Mouse (Mus musculus) heart, postnatal 14 days (tissue): ENCODE results near the gene Olfr1341. TPM values are rescaled to one million over a fixed set of nuclear protein-coding genes. Genes with fewer than 3 reads are reported as not detected.

Experiments used
- DNase-seq, 2 experiments: peaks; one replicate each; pipeline ENCODE4 v3.0.0; 2021 to 2022
- intact Hi-C: fragments of 180-260 bp; cut with DNase I; formaldehyde crosslinking; loops from one replicate; pipeline ENCODE4 v1.15.1; 2025
- long read RNA-seq, 2 experiments: library from polyadenylated mRNA; stranded (forward); transcript quantifications; one replicate each; pipeline ENCODE4 v2.0.0; 2021
- total RNA-seq, 2 experiments: library from RNA; stranded (reverse); gene quantifications; 2 replicates each; pipeline ENCODE4 v1.2.3; 2021

Olfr1341 gene
- not detected for total RNA-seq
- long read RNA-seq, experiment 1: 0 reads
- long read RNA-seq, experiment 2: 0 reads

DNA sequence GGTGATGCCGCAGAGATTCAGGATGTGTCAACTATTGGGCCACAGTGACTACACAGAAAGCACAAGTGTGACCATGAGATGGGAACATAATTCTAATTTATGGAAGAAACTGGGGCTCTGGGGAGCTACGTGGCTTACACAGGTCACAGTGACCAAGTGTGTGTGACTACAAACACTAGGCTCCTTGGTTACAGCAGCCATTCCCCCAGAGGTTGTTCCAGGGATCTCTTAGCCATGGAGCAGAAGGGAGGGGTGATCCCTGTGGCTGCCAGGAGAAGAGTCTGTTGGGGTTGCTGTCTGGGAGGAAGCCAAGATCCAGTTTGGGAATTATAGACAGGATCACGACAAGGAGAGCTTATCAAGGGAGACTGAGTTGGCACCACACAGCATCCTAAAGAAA is at the start of gene Olfr1341:
Gene Olfr1341, plus strand, starts transcription at position 301 of the 400 bp plus-strand sequence.
- intact Hi-C loops: no loop called here
- DNase-seq: no peak

- intact Hi-C loops: no loop called here
- DNase-seq: no peak
These were observed 44.7 kb upstream of the Olfr1341 start, which contains the start of gene Olfr62 for GRCm38 (mm10) chr4:118658652-118659051. Olfr62 (plus strand) TSS chr4:118658952.

DNA sequence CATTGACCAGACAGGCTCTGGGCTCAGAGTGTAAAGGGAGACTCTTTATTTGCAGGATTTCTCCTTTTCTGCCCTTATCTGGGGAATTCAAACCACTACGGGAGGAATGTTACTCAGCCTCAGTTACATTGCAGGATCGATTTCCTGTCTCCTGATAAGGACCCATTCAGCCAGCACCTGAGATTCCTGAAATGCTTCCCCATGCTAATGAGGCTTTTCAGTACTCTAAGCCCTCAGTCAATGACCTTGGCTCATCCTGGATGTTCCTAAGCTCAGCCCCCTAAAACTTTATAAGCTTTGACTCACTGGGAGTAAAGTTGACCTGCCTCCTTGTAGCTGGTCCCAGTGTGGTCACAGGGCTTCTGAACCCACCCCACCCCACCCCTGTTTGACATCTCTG is 16.2 kb upstream of the Olfr1341 start:
- DNase-seq: no peak
- intact Hi-C loops: no loop called here

- intact Hi-C loops: no loop called here
These were observed 10.8 kb upstream of the Olfr1341 start, which contains the start of gene Olfr1342 for GRCm38 (mm10) chr4:118692412-118692973. Olfr1342 (minus strand) TSS chr4:118692756.

GRCm38 (mm10) chr4:118693812-118694211 is 9.5 kb upstream of the Olfr1341 start:
- intact Hi-C loops: no loop called here
- DNase-seq: no peak

More at GRCm38 (mm10) chr4:118692412-118692973, 10.8 kb upstream of the Olfr1341 start, which contains the start of gene Olfr1342:
- DNase-seq: no peak

- intact Hi-C loops: no loop called here
- no peak for DNase-seq
These were observed 4.8 kb downstream of the Olfr1341 start for GRCm38 (mm10) chr4:118708086-118708485.

- intact Hi-C loops: no loop called here
- DNase-seq: no peak
These were observed 8.3 kb downstream of the Olfr1341 start for GRCm38 (mm10) chr4:118711656-118712055.

DNA sequence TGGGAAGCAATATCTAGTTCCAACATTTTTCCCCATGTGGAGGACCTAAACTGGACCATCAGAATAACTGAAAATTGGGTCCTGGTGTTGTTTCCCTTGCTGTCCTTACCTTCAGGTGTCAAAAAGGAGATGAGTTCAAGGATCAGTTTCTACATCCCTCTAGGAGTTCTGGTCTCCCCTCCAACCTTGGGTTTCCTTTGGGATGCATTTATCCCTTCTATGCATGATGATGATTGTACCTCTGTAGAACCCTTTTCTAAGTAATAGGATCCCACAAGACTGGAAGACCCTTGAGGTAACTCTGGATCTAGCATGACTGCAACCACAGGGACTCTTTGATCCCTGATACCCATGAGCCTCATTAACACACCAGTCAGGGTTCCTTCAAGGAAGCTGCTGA is 16.5 kb downstream of the Olfr1341 start, which contains the start of gene Olfr1340:
Gene Olfr1340, plus strand, starts transcription at position 301 of the 400 bp plus-strand sequence.
- DNase-seq: no peak
- intact Hi-C loops: no loop called here

- DNase-seq: peak; percentile 11 to 43
These were observed 18.6 kb downstream of the Olfr1341 start for GRCm38 (mm10) chr4:118721742-118722483.

DNA sequence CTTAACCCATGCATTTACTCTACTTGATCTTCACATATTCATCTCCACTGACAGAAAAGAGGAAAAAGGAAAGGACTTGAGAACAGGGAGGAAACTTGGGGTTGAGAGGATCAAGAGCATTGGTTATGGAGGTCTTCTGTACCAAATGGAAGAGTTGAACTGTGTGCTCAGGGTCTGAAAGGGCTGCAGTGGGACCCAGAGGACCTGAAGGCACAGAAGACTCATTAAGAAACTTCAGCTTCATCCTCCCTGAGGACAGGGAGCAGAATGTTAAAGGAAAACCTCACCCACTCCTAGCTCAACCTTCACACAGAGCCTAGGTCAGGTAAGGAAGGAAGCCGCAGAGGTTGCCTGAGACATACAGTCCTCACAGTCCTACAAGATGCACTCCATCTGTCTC is 28.6 kb downstream of the Olfr1341 start, which contains the start of gene Olfr1339:
Gene Olfr1339, plus strand, starts transcription at position 301 of the 400 bp plus-strand sequence.
- no peak for DNase-seq
- intact Hi-C loops: no loop called here

More at GRCm38 (mm10) chr4:118721742-118722483, 18.6 kb downstream of the Olfr1341 start:
- intact Hi-C loops: no loop called here

GRCm38 (mm10) chr4:118739574-118739973 is 36.3 kb downstream of the Olfr1341 start:
- no peak for DNase-seq
- intact Hi-C loops: no loop called here

- no peak for DNase-seq
- intact Hi-C loops: no loop called here
These were observed 37.8 kb downstream of the Olfr1341 start for GRCm38 (mm10) chr4:118740988-118741698.

GRCm38 (mm10) chr4:118741881-118742280 is 38.6 kb downstream of the Olfr1341 start:
- intact Hi-C loops: no loop called here
- DNase-seq: no peak

GRCm38 (mm10) chr4:118758637-118759036 is 55.3 kb downstream of the Olfr1341 start, which contains the start of gene Olfr1338:
Olfr1338 (minus strand) TSS chr4:118758737.
- DNase-seq: no peak
- intact Hi-C loops: no loop called here

Other genes starting within 250 kb of the Olfr1341 start
- gene Mpl, start 246.0 kb upstream of the Olfr1341 start, total RNA-seq: under 1 TPM; 0.10 to 0.17 TPM
- 100 to 1,000 TPM; 101 to 106 TPM for gene Tie1, start 213.5 kb upstream of the Olfr1341 start, total RNA-seq
- gene 2610528J11Rik, start 176.5 kb upstream of the Olfr1341 start, total RNA-seq: not detected
- under 1 TPM; 0.22 to 0.26 TPM for gene Tmem125, start 159.5 kb upstream of the Olfr1341 start, total RNA-seq
- gene Cfap57, start 82.7 kb upstream of the Olfr1341 start, total RNA-seq: under 1 TPM; 0.07 to 0.12 TPM
- gene Ebna1bp2, start 82.7 kb upstream of the Olfr1341 start, total RNA-seq: 10 to 100 TPM; 31.4 to 35.2 TPM
- gene Olfr62, start 44.6 kb upstream of the Olfr1341 start, total RNA-seq: not detected
- gene Olfr1342, start 10.8 kb upstream of the Olfr1341 start, total RNA-seq: not detected
- gene Olfr1340, start 16.6 kb downstream of the Olfr1341 start, total RNA-seq: not detected
- gene Olfr1339, start 28.7 kb downstream of the Olfr1341 start, total RNA-seq: not detected
- not detected for gene Olfr1338, start 55.2 kb downstream of the Olfr1341 start, total RNA-seq
- not detected for gene Olfr1337, start 79.1 kb downstream of the Olfr1341 start, total RNA-seq
- not detected for gene Olfr1335, start 106.4 kb downstream of the Olfr1341 start, total RNA-seq
- gene Olfr1333, start 132.8 kb downstream of the Olfr1341 start, total RNA-seq: not detected
- not detected for gene Olfr1331, start 161.1 kb downstream of the Olfr1341 start, total RNA-seq
- gene Olfr1330, start 185.1 kb downstream of the Olfr1341 start, total RNA-seq: not detected
- not detected for gene Olfr1329, start 213.9 kb downstream of the Olfr1341 start, total RNA-seq
- gene Olfr1328, start 235.1 kb downstream of the Olfr1341 start, total RNA-seq: not detected